Mouse (Mus musculus): Measurements from ENCODE around the gene Acer3.

DNA sequence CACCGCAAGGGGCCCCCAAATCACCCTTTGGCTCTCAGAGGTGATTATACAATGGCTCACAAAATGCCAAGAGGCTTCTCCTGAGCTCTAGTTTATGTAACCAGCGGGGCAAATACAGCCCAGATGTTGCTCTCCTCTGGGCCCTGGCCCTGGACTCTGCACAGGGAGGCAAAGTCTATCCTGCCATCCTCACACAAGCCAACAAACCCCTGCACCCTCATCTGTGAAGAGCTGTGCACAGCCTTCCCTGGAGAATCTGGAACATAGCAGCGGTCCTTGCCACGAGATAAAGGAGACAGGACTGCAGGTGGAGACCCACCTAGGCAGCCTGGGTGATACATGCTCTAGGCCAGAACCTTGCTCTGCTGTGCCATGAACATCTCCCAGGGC is 33.9 kb upstream of the Acer3 start:
- no peak for TF ChIP-seq CTCF (IDR thresholded peaks at IDR 0.05; ENCODE audit: insufficient read depth, low read depth, low read length)
- no peak for TF ChIP-seq POLR2A (IDR thresholded peaks at IDR 0.05; ENCODE audit: insufficient read depth, low read depth, low read length)

Measured in olfactory bulb, adult 2 months (tissue).